Mouse (Mus musculus): ENCODE measurements around the gene Henmt1.

- no peak for TF ChIP-seq CTCF (conservative IDR thresholded peaks at IDR 0.05; ENCODE audit: insufficient read depth, insufficient read length, low read depth, low read length)
- no peak for TF ChIP-seq POLR2A (IDR thresholded peaks at IDR 0.05; ENCODE audit: low read depth, low read length)
Measured at GRCm38 (mm10) chr3:108902934-108903333, 36.7 kb upstream of the Henmt1 start.
